Mouse (Mus musculus) liver, adult 2 months (tissue): ENCODE data around the gene Gm10518.

ENCODE experiments used
- CTCF ChIP-seq: fragments of 200-500 bp; IDR thresholded peaks from 2 replicates; pipeline ENCODE4 v1.5.1; 2011; ENCODE audit warnings: low read depth, low read length, control low read depth
- POLR2A ChIP-seq: fragments of 200-500 bp; IDR thresholded peaks from 2 replicates; pipeline ENCODE4 v1.6.1; 2011; ENCODE audit warnings: low read length, control low read depth; ENCODE audit not compliant: insufficient read depth; ENCODE audit errors: extremely low read depth

DNA sequence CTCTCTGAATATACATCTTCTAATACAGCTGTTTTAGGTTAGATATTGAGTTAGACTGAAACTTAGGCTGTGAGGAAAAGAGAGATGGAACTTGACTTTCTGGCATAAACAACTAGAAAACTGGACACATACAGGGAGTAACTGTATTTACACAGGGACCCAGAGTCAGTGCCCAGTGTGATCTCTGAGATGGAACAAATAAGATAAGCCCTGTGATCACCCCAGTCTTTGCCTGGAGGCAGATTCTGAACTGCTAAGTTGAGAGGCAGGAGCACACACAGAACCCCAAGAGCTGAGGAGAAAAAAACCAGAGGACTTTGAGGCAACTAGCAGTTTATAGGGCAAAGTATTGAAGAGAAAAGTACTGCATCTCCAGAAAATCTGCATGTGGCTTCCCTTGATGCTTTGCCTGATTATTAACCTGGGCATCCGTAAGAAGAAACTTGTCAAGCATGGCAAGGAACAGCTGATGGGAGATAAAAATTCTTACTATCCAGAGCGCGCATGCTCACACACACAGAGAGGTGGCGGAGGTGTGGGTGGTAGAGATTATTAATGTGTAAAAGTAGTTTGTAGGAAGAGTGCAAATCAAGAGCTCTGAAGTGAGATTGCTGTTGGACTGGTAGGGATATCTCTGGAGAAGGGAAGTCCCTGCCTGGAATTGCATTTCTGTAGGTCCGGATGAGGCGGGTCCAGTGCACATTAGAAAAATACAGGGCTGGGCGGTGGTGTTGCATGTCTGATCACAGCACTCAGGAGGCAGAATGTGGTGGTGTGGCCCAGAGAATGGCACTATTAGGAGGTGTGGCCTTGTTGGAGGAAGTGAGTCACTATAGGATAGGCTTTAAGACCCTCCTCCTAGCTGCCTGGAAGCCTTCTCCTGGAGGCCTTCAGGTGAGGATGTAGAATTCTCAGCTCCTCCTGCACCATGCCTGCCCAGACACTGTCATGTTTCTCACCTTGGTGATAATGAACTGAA lies 33.5 kb downstream of the Gm10518 start:
- no peak for TF ChIP-seq POLR2A
- no peak for TF ChIP-seq CTCF
